Mouse (Mus musculus): ENCODE measurements around the gene 4930453N24Rik.

The 4930453N24Rik gene

GRCm38 (mm10) chr16:64753990-64754742 lies 16.8 kb downstream of the 4930453N24Rik start:
- no peaks in the 10 kb centered on the region for H3K36me3 ChIP-seq (ENCODE audit: insufficient read depth, low read length)
- no peaks in the 10 kb centered on the region for H3K27me3 ChIP-seq (ENCODE audit: insufficient read depth, low read length)
- 0 out of 2 replicates have a peak, but pooled peaks cover 7% of the 10 kb centered on the region for H3K9me3 ChIP-seq (ENCODE audit: low read length)
- peaks cover 5% of the 10 kb centered on the region; the same call in 1 of the 2 replicates for H3K4me1 ChIP-seq (replicated peaks; ENCODE audit: low read depth, low read length)
- H3K4me3 ChIP-seq (replicated peaks; ENCODE audit: low read length), result no peak overlapping the region
- TF ChIP-seq NANOG (IDR thresholded peaks at IDR 0.05; ENCODE audit: borderline replicate concordance, low read length), result no peak
- no peak for TF ChIP-seq CTCF (conservative IDR thresholded peaks at IDR 0.05; ENCODE audit: low read length)
- TF ChIP-seq POU5F1 (IDR thresholded peaks at IDR 0.05; ENCODE audit: borderline replicate concordance, low read length), result no peak

GRCm38 (mm10) chr16:64748237-64748636 lies 22.7 kb downstream of the 4930453N24Rik start:
- Histone ChIP-seq H3K4me3 (replicated peaks; ENCODE audit: low read length) (no peak overlapping the region), H3K27me3 (ENCODE audit: insufficient read depth, low read length) (no peaks in the 10 kb centered on the region), H3K36me3 (ENCODE audit: insufficient read depth, low read length) (no peaks in the 10 kb centered on the region), H3K9me3 (ENCODE audit: low read length) (no peaks in the 10 kb centered on the region), H3K4me1 (replicated peaks; ENCODE audit: low read depth, low read length) (0 out of 2 replicates have a peak, but pooled peaks cover 2% of the 10 kb centered on the region)
- TF ChIP-seq POU5F1 (IDR thresholded peaks at IDR 0.05; ENCODE audit: borderline replicate concordance, low read length) (no peak), CTCF (conservative IDR thresholded peaks at IDR 0.05; ENCODE audit: low read length) (peak; percentile 100)

GRCm38 (mm10) chr16:64745089-64745488 lies 25.9 kb downstream of the 4930453N24Rik start:
- Histone ChIP-seq H3K9me3 (ENCODE audit: low read length) (no peaks in the 10 kb centered on the region), H3K4me3 (replicated peaks; ENCODE audit: low read length) (no peak overlapping the region), H3K4me1 (replicated peaks; ENCODE audit: low read depth, low read length) (0 out of 2 replicates have a peak, but pooled peaks cover 2% of the 10 kb centered on the region), H3K36me3 (ENCODE audit: insufficient read depth, low read length) (no peaks in the 10 kb centered on the region), H3K27me3 (ENCODE audit: insufficient read depth, low read length) (no peaks in the 10 kb centered on the region)
- TF ChIP-seq NANOG (IDR thresholded peaks at IDR 0.05; ENCODE audit: borderline replicate concordance, low read length), result no peak
- TF ChIP-seq POU5F1 (IDR thresholded peaks at IDR 0.05; ENCODE audit: borderline replicate concordance, low read length), result no peak
- TF ChIP-seq CTCF (conservative IDR thresholded peaks at IDR 0.05; ENCODE audit: low read length), result no peak

GRCm38 (mm10) chr16:64737289-64737688 lies 33.7 kb downstream of the 4930453N24Rik start:
- Histone ChIP-seq H3K4me1 (replicated peaks; ENCODE audit: low read depth, low read length) (no peaks in the 10 kb centered on the region), H3K36me3 (ENCODE audit: insufficient read depth, low read length) (no peaks in the 10 kb centered on the region), H3K27me3 (ENCODE audit: insufficient read depth, low read length) (peaks cover 3% of the 10 kb centered on the region; the same call in 1 of the 2 replicates), H3K4me3 (replicated peaks; ENCODE audit: low read length) (no peak overlapping the region), H3K9me3 (ENCODE audit: low read length) (no peaks in the 10 kb centered on the region)
- TF ChIP-seq POU5F1 (IDR thresholded peaks at IDR 0.05; ENCODE audit: borderline replicate concordance, low read length) (no peak), NANOG (IDR thresholded peaks at IDR 0.05; ENCODE audit: borderline replicate concordance, low read length) (no peak), CTCF (conservative IDR thresholded peaks at IDR 0.05; ENCODE audit: low read length) (no peak)

GRCm38 (mm10) chr16:64723273-64724057 lies 47.5 kb downstream of the 4930453N24Rik start:
- Histone ChIP-seq H3K9me3 (ENCODE audit: low read length) (no peaks in the 10 kb centered on the region), H3K27me3 (ENCODE audit: insufficient read depth, low read length) (no peaks in the 10 kb centered on the region), H3K4me1 (replicated peaks; ENCODE audit: low read depth, low read length) (no peaks in the 10 kb centered on the region; the same call in 1 of the 2 replicates), H3K36me3 (ENCODE audit: insufficient read depth, low read length) (no peaks in the 10 kb centered on the region), H3K4me3 (replicated peaks; ENCODE audit: low read length) (no peak overlapping the region)
- TF ChIP-seq POU5F1 (IDR thresholded peaks at IDR 0.05; ENCODE audit: borderline replicate concordance, low read length), result no peak
- peak; percentile 47 for TF ChIP-seq CTCF (conservative IDR thresholded peaks at IDR 0.05; ENCODE audit: low read length)

- no peaks in the 10 kb centered on the region; the same call in 1 of the 2 replicates for H3K4me1 ChIP-seq (replicated peaks; ENCODE audit: low read depth, low read length)
- H3K4me3 ChIP-seq (replicated peaks; ENCODE audit: low read length), result no peak overlapping the region
- no peaks in the 10 kb centered on the region for H3K36me3 ChIP-seq (ENCODE audit: insufficient read depth, low read length)
- H3K9me3 ChIP-seq (ENCODE audit: low read length), result no peaks in the 10 kb centered on the region
- H3K27me3 ChIP-seq (ENCODE audit: insufficient read depth, low read length), result no peaks in the 10 kb centered on the region
- TF ChIP-seq POU5F1 (IDR thresholded peaks at IDR 0.05; ENCODE audit: borderline replicate concordance, low read length), result no peak
- TF ChIP-seq CTCF (conservative IDR thresholded peaks at IDR 0.05; ENCODE audit: low read length), result no peak
- TF ChIP-seq NANOG (IDR thresholded peaks at IDR 0.05; ENCODE audit: borderline replicate concordance, low read length), result no peak
Measured at GRCm38 (mm10) chr16:64721542-64721941, 49.4 kb downstream of the 4930453N24Rik start.

GRCm38 (mm10) chr16:64719096-64719495 lies 51.9 kb downstream of the 4930453N24Rik start:
- Histone ChIP-seq H3K27me3 (ENCODE audit: insufficient read depth, low read length) (no peaks in the 10 kb centered on the region), H3K9me3 (ENCODE audit: low read length) (no peaks in the 10 kb centered on the region), H3K4me1 (replicated peaks; ENCODE audit: low read depth, low read length) (no peaks in the 10 kb centered on the region; the same call in 1 of the 2 replicates), H3K36me3 (ENCODE audit: insufficient read depth, low read length) (no peaks in the 10 kb centered on the region), H3K4me3 (replicated peaks; ENCODE audit: low read length) (no peak overlapping the region)
- TF ChIP-seq NANOG (IDR thresholded peaks at IDR 0.05; ENCODE audit: borderline replicate concordance, low read length) (no peak), POU5F1 (IDR thresholded peaks at IDR 0.05; ENCODE audit: borderline replicate concordance, low read length) (no peak), CTCF (conservative IDR thresholded peaks at IDR 0.05; ENCODE audit: low read length) (no peak)

- TF ChIP-seq NANOG (IDR thresholded peaks at IDR 0.05; ENCODE audit: borderline replicate concordance, low read length) (no peak), CTCF (conservative IDR thresholded peaks at IDR 0.05; ENCODE audit: low read length) (no peak), POU5F1 (IDR thresholded peaks at IDR 0.05; ENCODE audit: borderline replicate concordance, low read length) (no peak)
- Histone ChIP-seq H3K27me3 (ENCODE audit: insufficient read depth, low read length) (no peaks in the 10 kb centered on the region), H3K4me3 (replicated peaks; ENCODE audit: low read length) (no peak overlapping the region), H3K9me3 (ENCODE audit: low read length) (no peaks in the 10 kb centered on the region), H3K4me1 (replicated peaks; ENCODE audit: low read depth, low read length) (no peaks in the 10 kb centered on the region), H3K36me3 (ENCODE audit: insufficient read depth, low read length) (no peaks in the 10 kb centered on the region)
Measured at GRCm38 (mm10) chr16:64717814-64718213, 53.1 kb downstream of the 4930453N24Rik start.

Data from E14TG2a.4 (cell line).